Mouse (Mus musculus): Measurements from ENCODE around the gene Rtn4r.
"Not testable (repeated sequence)": the region's sequence is repeated elsewhere in the genome, so short reads cannot be mapped to it uniquely, and the experiment has no call there.

Rtn4r gene

DNA sequence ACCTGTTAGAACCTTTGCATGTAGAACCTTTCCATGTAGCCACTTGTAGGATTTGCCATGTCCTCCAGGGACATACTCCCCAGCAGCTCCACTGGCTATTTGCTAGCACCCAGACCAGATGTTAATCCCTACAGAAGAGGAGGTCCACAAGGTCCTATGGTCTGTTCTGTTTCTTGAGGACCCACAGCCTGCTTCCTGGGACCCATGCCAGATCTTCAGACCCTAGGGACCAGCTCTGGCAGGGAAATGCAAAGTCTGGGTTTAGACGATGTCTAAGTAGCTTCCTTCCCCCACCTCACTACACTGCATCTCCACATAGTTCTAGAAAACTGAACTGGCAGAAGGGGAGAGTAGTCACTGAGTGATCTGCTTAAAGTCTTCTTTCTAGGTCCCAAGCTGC lies 32.3 kb downstream of the Rtn4r start:
- peak; percentile 72 for DNase-seq

DNA sequence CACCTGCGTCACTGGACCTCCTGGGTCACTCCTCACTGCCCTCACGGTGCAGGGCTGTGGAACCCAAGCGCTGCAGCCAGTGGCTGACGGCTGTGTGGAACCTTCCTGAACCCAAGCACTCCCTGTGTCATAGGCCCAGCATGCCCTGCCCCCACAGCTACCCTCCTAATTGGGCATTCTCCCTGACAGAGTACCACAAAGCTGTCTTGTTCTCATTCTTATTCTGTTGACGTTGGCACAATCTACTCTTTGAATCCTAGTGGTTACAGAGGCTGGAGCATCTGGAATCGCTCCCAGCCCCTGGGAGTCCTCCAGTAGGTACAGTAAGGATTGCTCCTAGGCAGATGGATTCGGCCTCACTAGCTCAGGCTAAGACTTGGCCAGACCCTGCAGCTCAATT lies 33.1 kb downstream of the Rtn4r start:
- DNase-seq, result no peak

DNA sequence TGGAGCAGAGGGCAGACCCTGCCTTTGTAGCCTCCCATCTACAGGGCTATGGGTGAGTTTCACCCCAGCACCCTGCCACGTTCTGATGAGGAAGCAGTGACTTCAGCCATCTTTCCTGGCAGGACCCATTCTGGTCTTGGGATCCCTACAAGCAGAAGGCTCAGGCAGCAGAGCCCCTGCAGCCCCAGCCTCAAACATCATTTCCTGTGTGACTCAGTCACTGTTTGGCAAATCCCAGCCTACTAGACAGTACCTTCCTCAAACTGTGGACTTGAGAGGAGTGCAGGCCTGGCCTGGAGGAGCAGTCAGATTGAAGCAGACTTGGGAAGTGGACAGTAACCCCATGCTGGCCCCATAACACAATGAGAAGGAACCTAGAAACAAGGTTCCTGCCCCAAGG lies 33.7 kb downstream of the Rtn4r start:
- no peak for DNase-seq

DNA sequence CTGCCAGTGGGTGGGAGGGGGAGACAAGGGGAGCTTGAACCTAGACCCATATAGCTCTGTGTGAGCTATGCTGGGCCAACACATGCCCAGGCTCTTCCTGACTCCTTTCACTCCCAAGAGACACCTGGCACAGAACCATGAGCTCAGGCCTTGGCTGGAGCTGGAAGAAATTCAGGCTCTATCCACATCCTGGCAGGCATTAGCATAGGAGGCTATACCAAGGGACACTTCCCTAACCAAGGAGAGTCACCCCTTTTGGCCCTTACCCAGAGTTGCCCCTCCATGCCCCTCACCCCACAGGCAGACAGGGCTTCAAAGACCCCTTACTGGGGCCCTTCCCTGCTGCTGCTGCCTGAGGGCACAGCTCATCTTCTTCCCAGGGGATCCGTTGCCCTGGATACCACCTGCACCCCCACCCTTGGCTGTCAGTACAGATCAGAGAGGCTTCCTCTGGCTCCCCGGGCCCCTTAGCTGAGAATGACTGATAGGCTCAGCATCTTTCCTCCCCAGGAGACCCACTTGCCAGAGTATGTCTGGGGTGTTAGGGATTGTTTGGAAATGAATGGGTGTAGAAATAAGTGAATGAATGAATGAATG lies 37.3 kb downstream of the Rtn4r start:
- no peak for DNase-seq

DNA sequence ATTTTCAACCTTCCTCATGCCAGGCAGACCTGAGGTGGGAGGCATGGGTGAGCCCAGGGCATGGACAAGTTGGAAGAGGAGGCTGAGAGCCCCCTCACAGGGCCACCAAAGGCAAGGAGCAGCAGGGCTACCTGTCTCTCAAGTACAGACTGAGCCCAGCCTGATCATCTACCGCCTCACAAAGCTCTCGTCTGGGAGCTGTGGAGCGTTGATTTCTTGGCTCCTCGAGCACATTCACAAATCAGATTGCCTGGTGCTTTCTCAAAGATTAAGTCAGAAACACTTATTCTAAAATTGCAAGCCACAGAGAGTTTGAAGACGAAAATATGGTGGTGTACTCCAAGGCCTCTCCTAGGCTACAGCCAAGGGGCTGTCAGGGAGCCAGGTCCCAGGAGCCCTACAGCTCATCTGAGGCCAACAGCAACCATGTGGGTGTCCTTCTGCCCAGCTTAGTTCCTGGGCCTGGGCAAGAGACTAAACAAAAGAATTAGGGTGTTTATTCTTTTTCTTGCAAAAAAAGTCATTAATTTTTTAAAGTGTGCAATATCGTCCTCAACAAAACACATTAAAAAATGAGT lies 39.3 kb downstream of the Rtn4r start:
- DNase-seq, result no peak

DNA sequence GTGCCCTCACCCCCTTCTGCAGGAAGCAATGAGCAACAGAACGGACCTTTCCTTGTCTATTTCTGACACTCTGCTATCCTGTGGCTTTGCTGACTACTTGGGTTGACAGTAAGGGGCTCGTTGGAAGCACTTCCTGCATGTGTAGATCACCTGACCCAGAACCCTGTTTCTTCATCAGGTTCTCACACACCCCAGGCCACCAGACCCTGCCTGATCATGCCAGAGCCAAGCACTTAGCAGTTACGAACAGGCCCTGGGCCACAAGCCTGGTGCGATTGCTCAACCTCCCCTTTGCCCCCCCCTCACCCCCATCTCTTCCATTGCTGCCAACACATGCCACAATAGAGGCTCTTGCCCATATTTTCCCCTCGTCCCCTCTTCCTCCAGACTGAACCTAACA lies 41.7 kb downstream of the Rtn4r start:
- DNase-seq, result no peak

DNA sequence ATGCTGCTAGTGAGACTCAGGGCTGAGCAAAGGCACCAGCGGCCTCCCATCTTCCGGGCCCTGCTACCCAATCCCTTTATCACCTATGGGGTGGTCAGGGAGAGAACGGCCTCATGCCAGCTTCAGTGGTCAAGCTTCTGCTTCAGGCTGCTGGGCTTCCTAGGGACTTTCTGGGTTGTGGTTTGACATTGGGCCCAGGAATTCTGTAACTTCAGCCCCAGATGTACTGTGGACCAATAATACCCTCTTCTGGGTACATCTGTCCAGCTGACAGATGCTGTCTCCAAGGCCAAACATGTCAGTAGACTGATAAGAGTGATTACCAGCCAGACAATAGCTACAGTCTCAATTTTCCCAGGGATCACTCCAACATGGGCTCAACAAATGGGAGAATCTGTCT lies 42.3 kb downstream of the Rtn4r start:
- no peak for DNase-seq

DNA sequence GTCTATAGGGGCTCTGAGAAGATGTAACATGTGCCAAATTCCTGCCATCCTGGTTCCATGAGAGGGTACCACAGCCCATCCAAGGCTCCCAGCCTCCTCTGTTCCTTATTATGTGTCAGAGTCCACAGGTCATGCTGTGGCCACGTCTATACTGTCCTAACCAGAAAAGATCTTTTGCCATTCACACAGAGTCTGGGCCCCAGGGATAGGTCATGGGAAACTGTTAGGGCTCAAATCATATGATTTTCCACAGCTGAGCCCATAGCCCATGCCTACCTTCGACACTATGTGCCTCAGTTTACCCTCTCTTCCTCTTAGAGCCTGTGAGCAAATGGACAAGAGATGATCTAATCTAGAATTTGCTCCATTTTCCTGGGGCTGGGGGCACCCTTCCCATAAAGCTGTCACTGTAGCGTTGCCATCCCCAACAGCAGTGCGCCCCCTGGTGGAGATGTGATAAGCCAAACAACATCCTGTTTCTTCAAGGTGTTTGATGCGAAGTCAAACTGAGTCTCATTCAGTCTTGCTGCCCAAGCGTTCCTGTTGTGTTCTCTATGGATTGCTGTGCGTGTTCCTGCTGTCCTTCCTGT lies 44.9 kb downstream of the Rtn4r start:
- DNase-seq, result peak; percentile 84

DNA sequence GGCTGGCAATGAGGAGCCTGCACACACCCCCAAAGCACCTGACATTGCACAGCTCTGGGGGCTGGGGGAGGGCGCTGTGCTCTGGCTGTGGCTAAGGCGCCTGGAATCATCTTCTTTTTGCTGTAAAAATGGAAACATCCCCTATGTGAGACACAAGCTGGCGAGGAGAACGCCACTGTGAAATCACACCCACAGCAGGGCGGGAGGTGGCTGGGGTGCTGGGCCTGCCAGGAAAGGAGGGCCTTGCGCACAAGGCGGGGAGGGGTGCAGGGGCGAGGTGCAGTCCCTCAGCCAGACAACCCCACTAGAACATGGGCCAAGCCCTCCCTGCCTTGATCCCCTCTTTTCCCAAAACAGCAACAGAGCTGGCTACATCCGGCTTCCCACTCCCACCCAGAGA lies 45.8 kb downstream of the Rtn4r start:
- no peak for DNase-seq

DNA sequence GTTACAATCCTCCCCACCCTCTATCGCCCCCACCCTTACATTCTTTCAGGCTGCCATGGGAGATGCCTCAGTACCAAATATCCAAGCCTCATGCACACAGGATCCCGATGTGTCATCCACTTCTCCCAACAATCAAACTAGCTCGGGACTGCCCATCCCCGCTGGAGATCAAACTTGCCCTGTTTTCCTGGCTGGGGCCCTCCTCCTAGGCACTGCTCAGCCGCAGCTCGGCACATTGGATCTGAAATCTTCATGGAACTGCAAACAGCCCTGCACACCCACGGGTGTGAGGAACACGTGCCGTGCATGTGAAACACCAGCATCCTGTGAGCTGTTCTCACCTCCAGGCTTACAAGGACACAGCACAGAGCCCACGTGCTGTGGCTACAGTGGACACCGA lies 46.3 kb downstream of the Rtn4r start:
- DNase-seq, result no peak

DNA sequence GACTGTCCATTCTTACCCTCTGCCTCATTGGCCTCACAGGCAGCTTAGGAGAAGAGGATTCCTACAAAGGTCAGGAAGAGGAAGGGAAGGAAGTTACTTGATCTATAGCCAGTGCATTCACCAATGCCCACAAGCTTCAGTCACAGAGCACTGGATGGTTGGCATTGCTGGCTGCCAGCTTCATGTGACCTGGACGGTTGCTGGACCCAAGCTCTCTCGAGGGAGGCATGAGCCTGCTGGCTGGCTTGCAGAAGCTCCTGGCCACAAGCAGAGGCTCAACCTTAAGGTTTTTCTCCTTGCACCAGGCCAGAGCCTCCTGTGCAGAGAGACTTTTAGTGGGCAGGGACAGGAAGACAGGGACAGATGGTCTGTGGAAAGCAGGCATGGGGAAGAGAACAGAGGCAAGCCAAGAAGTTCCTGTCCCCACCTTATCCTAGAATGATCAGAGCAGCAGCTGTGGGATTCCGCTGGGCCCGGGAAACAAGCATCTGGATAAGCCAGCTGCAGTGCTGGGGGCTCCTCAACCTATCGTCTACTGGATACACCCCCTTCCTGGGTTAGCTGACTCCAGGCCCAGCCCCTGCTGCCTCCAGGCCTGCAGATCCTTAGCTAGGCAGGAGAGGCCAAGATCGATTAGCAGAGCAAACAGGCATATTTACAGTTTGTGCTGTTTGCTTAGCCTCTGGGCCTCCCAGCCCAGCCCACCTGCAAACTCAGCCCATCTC lies 48.5 kb downstream of the Rtn4r start:
- DNase-seq, result no peak

DNA sequence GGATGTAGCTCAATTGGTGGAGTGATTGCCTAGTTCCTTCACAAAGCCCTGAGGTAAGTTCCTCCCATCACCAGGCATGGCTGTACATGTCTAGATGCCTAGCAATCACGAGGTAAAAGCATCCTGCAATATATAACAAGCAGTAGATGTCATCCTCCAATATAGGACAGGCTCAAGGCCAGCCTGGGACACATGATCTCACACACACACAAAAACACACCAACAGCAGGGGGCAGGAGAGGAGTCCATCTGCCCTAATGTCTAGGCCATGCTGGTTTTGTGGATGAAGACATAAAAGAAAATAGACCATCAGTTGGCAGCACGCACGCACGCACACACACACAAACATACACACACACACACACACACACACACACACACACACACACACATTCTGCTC lies 49.3 kb downstream of the Rtn4r start:
- no peak for DNase-seq

DNA sequence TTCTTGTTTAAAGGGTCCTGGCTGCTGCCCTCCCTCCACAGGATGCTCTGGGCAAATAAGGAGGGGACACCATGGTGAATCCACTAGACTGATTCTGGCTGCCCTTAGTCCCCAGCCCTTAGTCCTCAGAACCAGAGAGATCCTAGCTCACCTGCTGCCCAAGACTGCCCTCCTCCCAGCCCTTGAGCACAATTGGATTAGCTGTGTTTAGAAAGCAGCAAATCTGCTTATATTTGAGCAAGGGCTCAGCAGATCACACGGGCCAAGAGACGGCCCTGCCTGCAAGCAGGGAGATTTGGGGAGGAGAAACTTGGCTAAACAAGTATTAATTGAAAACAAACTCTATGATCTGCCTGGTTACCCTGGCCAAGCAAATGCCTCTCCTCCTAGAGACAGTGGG lies 52.1 kb downstream of the Rtn4r start:
- DNase-seq, result no peak

DNA sequence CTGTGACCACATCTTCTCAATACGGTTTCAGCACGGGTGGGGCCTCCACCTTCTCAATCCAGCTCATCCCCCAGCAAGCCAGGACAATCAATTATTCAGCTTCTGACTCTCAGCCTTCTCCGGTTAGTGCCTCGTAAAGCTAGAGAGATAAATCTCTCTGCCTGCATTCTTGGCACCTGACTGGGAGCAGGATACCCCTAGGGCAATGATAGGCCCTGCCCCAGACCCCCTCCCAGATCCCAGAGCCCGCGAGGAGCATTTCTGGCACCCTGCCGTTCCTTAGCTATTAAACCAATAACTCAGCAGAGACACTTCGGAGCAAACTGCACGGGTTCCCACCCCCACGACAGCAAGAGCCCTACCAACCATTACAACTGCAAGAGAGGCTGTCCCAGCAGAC lies 54.0 kb downstream of the Rtn4r start:
- DNase-seq, result no peak

DNA sequence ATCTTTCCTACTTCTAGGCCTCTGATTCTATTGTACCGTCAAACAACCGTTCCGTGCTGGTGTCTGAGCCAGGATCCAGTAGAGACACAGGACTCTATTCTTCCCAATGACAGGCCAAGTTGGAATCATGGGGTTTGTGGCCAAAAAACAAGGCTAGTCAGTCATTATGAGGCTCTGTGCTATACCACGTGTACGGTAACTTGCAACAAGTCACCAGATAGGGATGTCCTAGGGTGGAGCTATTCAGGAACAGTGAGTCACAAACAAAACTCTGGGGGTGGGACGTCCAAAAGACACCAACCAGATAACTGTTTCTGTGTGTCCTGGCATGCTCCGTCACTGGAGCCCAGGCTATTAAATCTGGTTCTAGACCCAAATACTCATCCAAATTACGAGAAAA lies 55.3 kb downstream of the Rtn4r start:
- DNase-seq, result no peak

DNA sequence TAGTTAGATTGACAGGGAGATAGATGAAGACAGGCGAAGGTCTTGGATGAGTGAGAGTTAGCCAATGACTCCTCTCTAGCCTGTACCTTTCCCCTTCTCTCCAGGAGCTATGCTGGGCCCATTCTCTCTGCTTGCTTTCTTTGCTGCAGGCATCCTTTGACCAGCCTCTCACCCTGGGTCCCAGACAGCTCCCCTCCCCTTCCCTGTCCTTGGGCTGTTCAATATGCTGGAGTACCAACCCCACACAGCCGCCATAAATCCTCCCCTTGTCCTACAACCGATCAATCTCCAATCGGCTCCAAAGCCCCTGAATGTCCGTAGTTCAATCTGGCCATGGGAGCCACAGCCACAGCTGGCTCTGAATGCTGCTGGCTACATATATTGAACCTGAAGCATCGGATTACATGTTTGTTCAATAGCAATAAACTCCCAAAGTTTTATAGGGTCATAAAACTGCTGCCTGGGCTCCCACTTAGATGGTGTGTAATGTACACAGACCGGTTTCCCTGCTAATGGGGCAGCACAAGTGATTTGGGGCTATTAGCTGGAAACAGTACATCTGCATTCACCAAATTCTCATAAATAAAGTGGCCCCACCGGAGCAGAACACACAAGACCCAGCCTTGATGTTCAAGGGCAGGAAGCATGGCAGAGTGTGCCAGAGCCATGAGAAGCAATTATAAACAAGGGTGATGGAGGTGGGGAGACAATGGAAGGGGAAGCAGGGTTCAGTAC lies 58.4 kb downstream of the Rtn4r start:
- DNase-seq, result no peak

DNA sequence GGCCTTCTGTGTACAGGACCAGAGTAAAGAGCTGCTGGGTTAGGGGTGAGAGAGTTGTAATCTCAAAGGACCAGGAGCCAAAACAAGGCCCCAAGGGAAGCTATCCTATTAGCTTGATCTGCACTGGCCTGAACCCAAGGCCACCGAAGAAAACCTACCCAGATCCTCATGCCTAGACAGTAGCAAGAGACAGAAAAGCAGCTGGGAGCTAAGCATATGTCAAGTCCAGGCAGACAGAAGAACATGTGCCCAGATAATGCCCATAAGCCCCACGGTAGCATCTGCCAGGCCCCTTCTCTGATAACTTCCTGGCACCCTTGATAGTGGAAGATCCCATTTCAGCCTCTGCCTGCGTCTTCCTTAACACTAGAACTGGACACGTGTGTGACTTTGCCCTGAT lies 59.4 kb downstream of the Rtn4r start:
- DNase-seq, result no peak

DNA sequence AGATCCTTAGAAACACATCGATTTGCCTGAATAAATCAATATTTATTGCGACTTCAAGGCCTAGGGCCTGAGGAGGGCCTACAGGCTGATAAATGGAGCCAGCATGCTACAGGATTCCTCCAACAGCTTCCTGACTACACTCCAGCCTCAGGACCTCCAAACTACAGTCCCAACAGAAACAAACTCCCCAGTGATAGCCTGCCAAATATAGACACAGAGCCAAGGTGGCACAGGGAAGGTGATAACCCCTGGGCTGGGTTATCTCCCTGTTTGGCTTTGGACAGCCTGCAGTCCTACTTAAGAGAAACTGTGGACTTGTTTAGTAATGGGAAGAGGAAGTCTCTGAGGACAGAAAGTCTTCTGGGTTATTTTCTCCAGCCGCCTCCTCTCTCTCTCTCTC lies 59.8 kb downstream of the Rtn4r start:
- DNase-seq, result no peak

DNA sequence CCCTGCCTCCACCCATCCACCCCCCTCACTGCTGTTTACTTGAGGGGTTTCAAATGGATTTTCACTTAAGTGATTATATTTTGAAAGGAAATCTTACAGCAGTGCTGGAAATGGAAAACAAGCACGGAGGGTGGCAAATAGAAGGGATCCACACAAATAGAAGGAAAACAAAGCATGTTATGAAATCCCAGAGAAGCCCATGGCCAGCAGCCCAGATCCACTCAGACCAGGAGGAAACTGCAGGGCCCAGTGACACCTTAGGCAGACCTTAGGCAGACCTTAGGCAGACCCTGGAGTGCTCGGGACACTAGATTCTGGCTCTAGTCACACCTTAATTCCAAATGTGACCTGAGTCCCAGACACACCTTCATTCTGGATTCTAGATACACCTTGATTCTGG lies 63.6 kb downstream of the Rtn4r start:
- DNase-seq, result no peak

DNA sequence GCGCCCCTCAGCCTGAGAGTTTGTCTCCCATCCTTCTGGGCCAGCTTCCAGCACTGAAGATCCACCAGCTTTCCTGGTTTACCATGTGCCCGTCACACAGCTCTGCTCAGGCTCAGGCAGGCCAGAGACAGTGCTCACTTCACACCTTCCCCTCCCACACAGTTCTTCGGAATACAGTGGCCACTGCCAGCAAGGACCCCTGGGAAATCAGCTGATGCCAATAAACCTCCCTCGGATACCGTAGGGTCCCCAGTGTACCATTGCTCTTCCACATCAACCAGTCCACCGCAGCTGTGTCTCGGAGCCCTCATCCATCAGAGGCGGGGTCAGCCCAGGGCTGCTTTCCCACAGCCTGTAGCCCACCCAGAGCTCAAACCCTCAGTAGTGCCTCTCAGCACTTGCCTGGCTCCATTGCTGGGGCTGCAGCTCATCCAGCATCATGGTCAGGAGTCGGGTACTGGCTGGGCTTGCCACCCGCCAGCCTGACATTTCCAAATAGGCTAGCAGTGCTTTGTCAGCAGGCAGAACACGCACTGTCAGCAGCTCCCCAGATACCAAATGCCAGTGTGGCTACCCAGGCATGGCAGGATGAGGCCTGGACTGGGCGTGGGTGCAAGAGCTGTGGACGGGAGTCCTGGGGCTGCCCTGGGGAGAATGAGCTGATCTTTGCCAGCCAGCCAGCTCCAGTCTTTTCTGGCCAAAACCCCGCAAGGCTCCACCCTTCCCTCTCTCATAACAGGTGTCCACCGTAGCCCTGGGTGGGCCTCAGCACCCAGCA lies 67.0 kb downstream of the Rtn4r start:
- DNase-seq, result no peak

DNA sequence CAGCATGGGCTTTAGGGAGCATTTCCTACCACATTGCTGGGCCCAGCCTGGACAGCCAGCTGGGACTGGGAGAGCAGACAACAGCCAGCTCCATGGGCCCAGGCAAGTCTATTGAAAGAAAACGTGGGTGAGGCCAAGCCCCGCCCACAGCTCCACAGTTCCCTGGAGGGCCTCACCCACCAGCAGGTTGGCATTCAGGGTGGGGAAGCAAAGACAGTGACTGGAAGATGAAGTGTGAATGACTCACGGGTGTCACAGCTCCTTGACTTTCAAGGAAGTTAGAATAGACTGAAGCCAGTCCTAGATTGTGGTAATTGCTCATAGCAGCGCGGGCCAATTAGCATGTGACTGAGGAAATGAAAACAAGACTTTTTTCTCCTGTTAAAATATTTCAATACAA lies 67.6 kb downstream of the Rtn4r start:
- DNase-seq, result no peak

DNA sequence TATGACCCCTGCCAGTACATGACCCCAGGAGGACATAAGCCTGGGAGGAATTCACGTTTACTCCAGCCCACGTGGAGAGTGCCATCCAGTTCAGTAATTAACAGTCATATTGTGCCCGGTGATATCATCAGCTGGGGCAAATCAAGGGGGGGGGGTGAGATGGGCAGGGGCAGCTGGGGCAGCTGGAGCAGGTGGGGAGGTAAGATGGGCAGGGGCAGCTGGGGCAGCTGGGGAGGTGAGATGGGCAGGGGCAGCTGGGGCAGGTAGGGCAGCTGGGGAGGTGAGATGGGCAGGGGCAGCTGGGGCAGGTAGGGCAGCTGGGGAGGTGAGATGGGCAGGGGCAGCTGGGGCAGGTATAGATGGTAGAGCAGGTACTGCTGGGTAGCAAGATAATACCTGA lies 68.1 kb downstream of the Rtn4r start:
- DNase-seq, result not testable (repeated sequence)

DNA sequence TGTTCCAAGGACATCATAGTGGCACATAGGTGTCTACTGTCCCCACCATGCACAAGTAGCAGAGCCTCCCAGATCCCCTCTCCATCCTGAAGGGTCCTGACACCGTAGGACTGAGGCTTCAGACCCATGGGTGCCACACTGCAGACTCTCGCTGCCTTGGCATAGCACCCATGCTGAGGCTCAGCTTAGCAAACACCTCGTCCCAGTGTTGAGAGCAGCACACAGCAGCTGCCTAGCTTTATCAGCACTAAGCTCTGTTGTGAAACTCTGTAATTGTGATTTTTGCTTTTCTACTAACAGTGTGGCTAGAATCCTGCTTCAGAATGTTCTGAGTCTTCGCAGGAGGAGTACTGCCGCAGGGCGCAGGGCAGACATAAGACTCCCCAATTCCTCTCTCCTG lies 70.4 kb downstream of the Rtn4r start:
- no peak for DNase-seq
